Mouse (Mus musculus) lung, embryonic 15.5 days (tissue): ENCODE data around the gene Dnajb5. TPM values are rescaled to one million over a fixed set of nuclear protein-coding genes. Genes with fewer than 3 reads are reported as not detected.
"Not testable (repeated sequence)": the region's sequence is repeated elsewhere in the genome, so short reads cannot be mapped to it uniquely, and the experiment has no call there.

ENCODE experiments used
- ATAC-seq: fragments of 200-750 bp; cut with Nextera tagmentation; 2 replicates; pipeline ENCODE4 v1.8.0; 2017; ENCODE audit warnings: moderate number of reproducible peaks, borderline replicate concordance; ENCODE audit not compliant: low FRiP score, low TSS enrichment; ENCODE audit errors: extremely low read depth
- H3K27ac ChIP-seq: fragments of 300-500 bp; sonication (generic); 2 replicates; pipeline ENCODE4 v1.5.1; 2015; ENCODE audit warnings: moderate library complexity, mild to moderate bottlenecking, inconsistent platforms
- H3K27me3 ChIP-seq: fragments of 300-500 bp; sonication (generic); 2 replicates; pipeline ENCODE4 v1.6.1; 2015; ENCODE audit warnings: inconsistent platforms
- H3K36me3 ChIP-seq: fragments of 300-500 bp; sonication (generic); 2 replicates; pipeline ENCODE4 v1.6.1; 2015; ENCODE audit warnings: inconsistent platforms
- H3K4me1 ChIP-seq: fragments of 300-500 bp; sonication (generic); 2 replicates; pipeline ENCODE4 v1.6.1; 2015; ENCODE audit warnings: inconsistent platforms
- H3K4me2 ChIP-seq: fragments of 300-500 bp; sonication (generic); 2 replicates; pipeline ENCODE4 v1.6.1; 2015; ENCODE audit warnings: inconsistent platforms, mild to moderate bottlenecking, moderate library complexity
- H3K4me3 ChIP-seq: fragments of 300-500 bp; sonication (generic); 2 replicates; pipeline ENCODE4 v1.5.1; 2015; ENCODE audit warnings: mild to moderate bottlenecking, inconsistent platforms
- H3K9ac ChIP-seq: fragments of 300-500 bp; sonication (generic); 2 replicates; pipeline ENCODE4 v1.6.1; 2015; ENCODE audit warnings: inconsistent platforms
- H3K9me3 ChIP-seq: fragments of 300-500 bp; sonication (generic); 2 replicates; pipeline ENCODE4 v1.6.1; 2016; ENCODE audit warnings: inconsistent platforms
- WGBS: fragments of 180-500 bp; shearing (Covaris S2); methylation state at CpG from one replicate; pipeline ENCODE4 v1.1.7; 2015; 5-methylcytosine and 5-hydroxymethylcytosine counted together
- polyA plus RNA-seq: library from polyadenylated mRNA; unstranded; fragments of >200 nt; fragmentation: Nextera tagmentation; extraction: Ambion mirVana; gene quantifications from 2 replicates; pipeline ENCODE4 v1.2.1, GENCODE M21; 2015

The Dnajb5 gene
- polyA plus RNA-seq, 1 experiment from 2014 or later, result 8.9 TPM

DNA sequence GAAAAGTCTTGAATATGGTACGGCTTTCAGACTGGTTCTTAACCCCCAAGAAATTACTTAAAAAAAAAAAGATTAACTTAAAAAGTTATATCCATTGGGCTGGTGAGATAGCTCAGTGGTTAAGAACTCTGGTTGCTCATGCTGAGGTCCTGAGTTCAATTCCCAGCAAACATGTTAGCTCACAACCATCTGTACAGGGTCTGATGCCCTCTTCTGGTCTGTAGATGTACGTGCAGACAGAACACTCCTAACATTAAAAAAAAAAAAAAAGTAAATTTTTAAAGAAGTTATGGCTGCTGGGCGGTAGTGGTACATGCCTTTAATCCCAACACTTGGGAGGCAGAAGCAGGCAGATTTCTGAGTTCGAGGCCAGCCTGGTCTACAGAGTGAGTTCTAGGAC, 28.4 kb downstream of the Dnajb5 start:
- Histone ChIP-seq H3K9ac (no peak overlapping the region), H3K4me3 (no peak overlapping the region), H3K9me3 (no peaks in the 10 kb centered on the region), H3K4me2 (no peak overlapping the region), H3K27ac (no peak overlapping the region), H3K36me3 (peaks cover 47% of the 10 kb centered on the region), H3K27me3 (no peaks in the 10 kb centered on the region), H3K4me1 (no peaks in the 10 kb centered on the region)
- no peak for ATAC-seq
- WGBS, result 88% methylated on average over 4 of the region's 4 CpGs

DNA sequence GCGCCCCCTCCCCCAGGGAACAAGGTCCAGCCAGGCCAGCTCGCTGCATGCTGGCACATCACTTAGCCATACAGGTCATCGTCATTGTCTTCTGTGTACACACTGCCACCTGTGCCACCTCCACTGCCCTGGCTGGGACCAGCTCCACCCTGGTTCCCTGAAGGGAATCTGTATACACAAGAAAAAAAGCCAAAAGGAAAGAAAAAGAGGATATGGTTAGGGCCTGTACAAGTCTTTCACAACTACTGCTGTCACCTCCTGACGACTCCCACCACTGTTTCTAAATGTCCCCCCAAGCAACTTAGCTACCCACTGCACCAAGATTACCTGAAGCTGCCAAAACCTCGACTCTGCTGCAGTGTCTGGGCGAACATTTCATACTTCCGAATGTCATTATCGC, 30.9 kb downstream of the Dnajb5 start:
- H3K4me2 ChIP-seq, H3K27me3 ChIP-seq, H3K4me1 ChIP-seq, H3K9me3 ChIP-seq, H3K4me3 ChIP-seq, ATAC-seq, H3K9ac ChIP-seq, H3K27ac ChIP-seq: not testable (repeated sequence)
- peaks cover 72% of the 10 kb centered on the region for H3K36me3 ChIP-seq
- WGBS, result 84% methylated on average over 8 of the region's 8 CpGs

DNA sequence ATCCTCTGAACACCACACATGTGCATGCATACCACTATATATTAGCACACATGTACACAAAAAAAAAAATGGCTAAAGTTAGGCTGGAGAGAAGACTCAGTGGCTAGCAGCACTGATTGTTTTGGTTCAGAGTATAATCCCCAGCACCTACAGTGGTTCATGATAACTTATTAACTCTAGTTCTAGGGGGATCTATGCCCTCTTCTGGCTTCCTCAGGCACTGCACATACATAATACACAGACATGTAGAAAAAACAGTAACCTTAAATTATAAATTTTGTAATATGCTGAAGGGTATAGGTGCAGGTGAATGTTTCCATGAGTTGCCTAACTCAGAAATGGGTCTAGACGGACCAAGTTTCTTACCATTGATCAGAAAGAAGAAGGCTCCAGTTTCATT, 38.7 kb downstream of the Dnajb5 start:
- ATAC-seq, result no peak
- Histone ChIP-seq H3K27ac (no peak overlapping the region), H3K4me2 (no peak overlapping the region), H3K4me3 (no peak overlapping the region), H3K4me1 (no peaks in the 10 kb centered on the region), H3K9ac (no peak overlapping the region), H3K36me3 (peaks cover 97% of the 10 kb centered on the region), H3K9me3 (no peaks in the 10 kb centered on the region), H3K27me3 (no peaks in the 10 kb centered on the region)
- 70% methylated on average over 1 of the region's 1 CpGs for WGBS

DNA sequence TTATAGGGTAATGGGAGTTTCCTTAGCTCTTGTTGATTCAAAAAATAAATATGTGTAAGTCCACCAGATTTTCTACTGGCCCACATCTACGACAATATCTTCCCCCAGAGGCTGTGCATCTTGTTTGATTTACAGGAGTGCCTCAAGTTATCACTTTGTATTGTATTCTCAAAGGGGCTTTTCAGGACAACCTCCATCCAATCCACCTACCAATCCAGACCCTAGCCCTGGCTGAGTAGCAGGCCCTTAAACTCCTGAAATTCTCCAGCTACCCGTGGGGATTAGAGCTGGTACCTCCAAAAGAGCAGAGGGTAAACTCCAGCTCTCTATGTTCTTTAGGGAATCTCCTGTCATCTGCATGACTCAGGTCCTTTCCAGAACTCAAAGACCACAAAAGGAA, 48.4 kb downstream of the Dnajb5 start:
- H3K27ac ChIP-seq, result no peak overlapping the region
- WGBS, result 39% methylated on average over 2 of the region's 2 CpGs

DNA sequence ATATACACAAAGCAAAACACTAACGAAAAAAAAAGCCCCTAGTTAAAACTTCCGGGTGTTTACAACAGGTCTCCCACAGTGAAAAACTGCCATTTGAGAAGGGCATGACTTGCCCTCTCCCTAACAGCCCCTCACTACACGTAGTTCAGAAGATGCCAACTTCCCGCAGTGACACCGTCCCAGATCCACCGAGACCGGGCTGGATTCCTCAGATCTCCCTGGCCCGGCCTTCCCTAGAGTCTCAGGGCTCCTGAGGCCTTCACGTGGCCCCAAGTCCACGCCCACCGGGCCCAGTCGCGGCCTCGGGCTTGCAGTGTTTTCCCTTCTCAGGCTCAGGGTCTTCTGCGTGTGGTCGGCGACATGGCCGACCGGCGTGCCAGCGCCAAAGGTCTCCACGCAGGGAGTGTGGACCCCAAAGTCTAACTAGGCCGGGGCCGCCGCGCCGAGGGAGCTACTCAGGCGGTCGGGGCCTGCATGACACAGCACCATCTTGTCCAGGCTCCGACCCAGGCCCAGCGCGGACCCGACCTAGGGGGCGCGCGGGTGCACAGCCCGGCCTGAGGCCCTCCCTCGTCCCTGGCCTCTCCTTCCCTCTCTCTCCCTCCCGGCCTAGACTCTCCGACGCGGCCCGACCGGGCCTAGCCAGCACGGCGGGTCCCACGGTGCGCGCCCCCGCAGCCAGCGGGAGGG, 50.0 kb downstream of the Dnajb5 start:
- H3K27me3 ChIP-seq, result no peaks in the 10 kb centered on the region
- peak overlapping the region; percentile 100 for H3K27ac ChIP-seq
- H3K4me2 ChIP-seq, result peak overlapping the region; percentile 77
- H3K4me3 ChIP-seq, result peak overlapping the region; percentile 96
- peak; percentile 84 for ATAC-seq
- H3K9ac ChIP-seq, result peak overlapping the region; percentile 99
- no peaks in the 10 kb centered on the region for H3K9me3 ChIP-seq
- WGBS, result under 1% methylated on average over 51 of the region's 51 CpGs
- H3K4me1 ChIP-seq, result peaks cover 17% of the 10 kb centered on the region
- H3K36me3 ChIP-seq, result peaks cover 15% of the 10 kb centered on the region

More for the DNA sequence above, 48.4 kb downstream of the Dnajb5 start:
- Histone ChIP-seq H3K27me3 (no peaks in the 10 kb centered on the region), H3K9ac (peak overlapping the region; percentile 1; the same call in 1 of the 2 replicates), H3K4me3 (peak overlapping the region; percentile 96), H3K9me3 (no peaks in the 10 kb centered on the region), H3K4me1 (peaks cover 17% of the 10 kb centered on the region), H3K4me2 (peak overlapping the region; percentile 77), H3K36me3 (peaks cover 31% of the 10 kb centered on the region)
- ATAC-seq, result no peak

DNA sequence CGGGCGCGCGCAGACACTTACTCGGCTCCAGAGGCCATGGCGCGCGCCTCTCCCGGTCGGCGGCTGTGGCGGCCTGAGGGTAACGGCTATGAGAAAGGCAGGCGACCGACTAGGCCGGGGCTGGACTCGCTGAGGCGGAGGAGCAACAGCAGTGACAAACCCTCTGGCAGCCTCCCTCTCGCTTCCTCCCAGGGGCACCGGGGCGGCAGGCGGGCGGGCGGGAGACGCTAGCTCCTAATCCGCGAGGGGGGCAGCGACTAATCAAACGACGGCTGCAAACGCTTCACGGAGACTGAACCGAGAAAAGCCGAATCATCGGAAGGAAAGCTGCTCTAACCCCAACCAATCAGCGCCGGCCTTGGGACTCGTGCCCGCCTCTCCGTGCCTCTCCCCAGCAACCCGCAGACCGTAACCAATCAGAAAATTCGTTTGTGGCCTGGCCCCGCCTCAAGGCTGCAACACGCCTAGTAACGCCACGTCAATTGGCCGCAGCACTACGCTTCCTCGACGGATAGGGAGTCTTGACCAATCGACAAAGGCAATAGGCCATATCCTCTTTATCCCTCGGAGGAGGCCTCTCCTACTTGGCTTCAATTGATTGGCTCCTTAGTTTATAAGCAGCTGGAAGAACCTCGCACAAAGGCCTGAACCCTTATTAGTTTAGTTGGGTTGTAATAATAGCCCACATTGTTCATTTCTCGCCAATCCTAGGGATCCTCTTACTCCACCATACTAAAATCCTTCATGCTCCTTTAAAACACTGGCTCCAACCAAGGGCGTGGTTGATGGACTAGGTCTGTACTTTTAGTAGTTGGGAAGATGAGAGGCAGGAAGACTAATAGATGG, 50.8 kb downstream of the Dnajb5 start, which contains the start of gene Vcp:
Gene Vcp (minus strand): TSS at position 367 of the 846 bp plus-strand sequence.
- H3K4me2 ChIP-seq, result peak within 1 kb of the TSS; percentile 77
- H3K4me3 ChIP-seq, result peak within 1 kb of the TSS; percentile 96
- H3K9ac ChIP-seq, result peak within 1 kb of the TSS; percentile 99
- H3K27ac ChIP-seq, result peak within 1 kb of the TSS; percentile 100
- H3K27me3 ChIP-seq, H3K9me3 ChIP-seq, H3K36me3 ChIP-seq: not testable (repeated sequence)
- peaks cover 17% of the 10 kb centered on the region for H3K4me1 ChIP-seq
- peak; percentile 99 for ATAC-seq
- WGBS, result under 1% methylated on average over 55 of the region's 56 CpGs

DNA sequence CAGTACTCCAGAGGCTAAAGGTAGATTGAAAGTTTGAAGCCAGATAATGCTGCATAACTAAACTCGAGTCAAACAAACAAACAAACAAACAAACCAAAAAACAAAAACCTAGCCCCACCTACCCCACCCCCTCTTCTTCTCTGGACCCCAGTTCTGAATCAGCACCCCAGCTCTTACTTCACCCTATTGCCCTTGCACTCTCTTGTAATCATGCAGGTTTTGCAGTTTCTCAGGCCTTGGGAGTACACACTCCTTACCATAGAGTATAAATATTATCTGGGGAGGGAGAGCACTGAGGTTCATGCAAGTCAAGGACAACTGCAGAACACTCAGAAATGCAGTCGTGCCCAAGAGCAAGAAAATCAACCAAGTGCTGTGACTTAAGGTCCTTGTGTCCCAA, 51.7 kb downstream of the Dnajb5 start:
- Histone ChIP-seq H3K9me3 (no peaks in the 10 kb centered on the region), H3K27ac (peak overlapping the region; percentile 89; the same call in 1 of the 2 replicates), H3K4me1 (peaks cover 17% of the 10 kb centered on the region), H3K4me2 (no peak overlapping the region), H3K9ac (no peak overlapping the region), H3K4me3 (no peak overlapping the region), H3K27me3 (no peaks in the 10 kb centered on the region), H3K36me3 (no peaks in the 10 kb centered on the region; the same call in 1 of the 2 replicates)
- WGBS, result 85% methylated on average over 2 of the region's 2 CpGs
- no peak for ATAC-seq

DNA sequence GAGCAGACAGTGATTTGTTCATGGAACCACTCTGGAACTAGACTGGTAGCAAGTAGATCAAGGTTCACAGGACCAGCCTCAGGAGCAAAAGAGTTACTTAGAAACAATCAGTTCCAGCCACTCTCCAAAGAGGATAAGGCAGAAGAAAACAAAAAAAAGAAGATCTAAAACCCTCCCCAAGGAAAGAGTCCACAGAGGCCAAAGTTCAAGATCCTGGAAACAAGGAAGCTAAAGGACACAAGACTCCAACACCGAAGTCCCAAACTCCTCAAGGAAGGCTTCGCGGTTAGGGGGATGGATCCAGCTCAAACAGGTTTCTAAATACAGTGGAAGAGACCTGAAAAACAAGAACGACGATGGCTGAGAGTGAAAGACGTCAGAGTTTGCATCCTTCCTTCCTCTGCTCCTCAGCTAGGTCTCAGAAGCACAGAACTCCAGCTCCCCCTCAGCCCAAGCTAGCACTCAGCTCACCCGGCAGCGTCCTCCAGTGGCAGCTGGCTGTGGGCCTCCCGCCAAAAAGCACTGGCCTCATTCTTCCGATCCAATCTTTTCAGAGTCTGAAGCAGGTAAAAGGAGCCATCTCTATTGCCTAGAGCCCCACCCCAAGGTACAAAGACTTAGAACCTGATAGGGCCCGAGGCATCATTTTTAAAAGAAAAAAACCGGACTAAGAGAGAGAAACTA, 53.3 kb downstream of the Dnajb5 start:
- Histone ChIP-seq H3K27ac (no peak overlapping the region), H3K9ac (no peak overlapping the region), H3K27me3 (no peaks in the 10 kb centered on the region), H3K4me2 (no peak overlapping the region), H3K36me3 (peaks cover 4% of the 10 kb centered on the region; the same call in 1 of the 2 replicates), H3K4me3 (no peak overlapping the region), H3K9me3 (no peaks in the 10 kb centered on the region), H3K4me1 (peaks cover 13% of the 10 kb centered on the region)
- ATAC-seq, result no peak
- WGBS, result 72% methylated on average over 12 of the region's 12 CpGs

DNA sequence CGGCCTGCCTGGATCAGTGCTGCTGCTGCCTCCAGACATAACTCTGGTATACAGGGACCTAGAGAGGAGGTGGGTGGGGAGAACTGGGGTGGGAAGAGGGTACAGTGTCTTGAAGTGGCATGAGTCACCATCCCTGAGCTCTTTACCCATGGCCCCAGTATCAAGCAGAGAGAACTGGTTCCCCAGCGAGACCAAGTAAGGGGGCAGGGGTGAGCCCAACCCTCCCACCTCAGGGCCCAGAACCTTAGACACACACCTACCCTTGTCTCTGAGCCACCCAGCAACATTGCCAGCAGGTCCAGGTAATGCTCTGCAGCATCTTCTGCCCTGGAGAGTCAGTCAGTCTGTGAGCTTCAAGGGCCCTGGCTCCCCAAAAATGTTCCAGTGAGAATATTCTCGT, 55.3 kb downstream of the Dnajb5 start:
- Histone ChIP-seq H3K4me3 (no peak overlapping the region), H3K9me3 (no peaks in the 10 kb centered on the region), H3K9ac (no peak overlapping the region), H3K4me1 (peaks cover 10% of the 10 kb centered on the region; the same call in 1 of the 2 replicates), H3K36me3 (peaks cover 4% of the 10 kb centered on the region; the same call in 1 of the 2 replicates), H3K4me2 (no peak overlapping the region), H3K27ac (no peak overlapping the region), H3K27me3 (no peaks in the 10 kb centered on the region)
- WGBS, result 85% methylated on average over 3 of the region's 3 CpGs
- no peak for ATAC-seq

DNA sequence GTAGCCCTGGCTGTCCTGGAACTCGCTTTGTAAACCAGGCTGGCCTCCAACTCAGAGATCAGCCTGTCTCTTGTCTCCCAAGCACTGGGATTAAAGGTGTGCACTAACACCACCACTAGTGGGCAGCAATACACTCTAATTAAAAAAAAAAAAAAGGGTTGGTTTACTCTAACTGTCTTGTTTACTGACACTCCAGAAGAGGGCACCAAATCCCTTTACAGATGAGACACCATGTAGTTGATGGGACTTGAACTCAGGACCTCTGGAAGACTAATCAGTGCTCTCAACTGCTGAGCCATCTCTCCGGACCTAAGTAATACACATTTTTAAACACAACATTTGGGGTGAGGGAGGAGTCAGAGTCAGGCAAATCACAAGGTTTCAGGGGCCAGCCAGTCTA, 56.2 kb downstream of the Dnajb5 start:
- no peak overlapping the region for H3K9ac ChIP-seq
- ATAC-seq, result no peak
- H3K27me3 ChIP-seq, result no peaks in the 10 kb centered on the region
- peaks cover 12% of the 10 kb centered on the region for H3K4me1 ChIP-seq
- no peaks in the 10 kb centered on the region for H3K9me3 ChIP-seq
- 48% methylated on average over 2 of the region's 2 CpGs for WGBS
- H3K4me2 ChIP-seq, result no peak overlapping the region
- no peak overlapping the region for H3K4me3 ChIP-seq
- H3K27ac ChIP-seq, result no peak overlapping the region
- peaks cover 4% of the 10 kb centered on the region; the same call in 1 of the 2 replicates for H3K36me3 ChIP-seq
